Mouse (Mus musculus) liver, adult (tissue): ENCODE data around the gene Olfr1288.

Experiments
- GATA4 ChIP-seq: IDR thresholded peaks from 2 replicates; pipeline ENCODE4 v1.6.1; 2014; ENCODE audit warnings: mild to moderate bottlenecking, low read length; ENCODE audit not compliant: insufficient replicate concordance

The Olfr1288 gene

DNA sequence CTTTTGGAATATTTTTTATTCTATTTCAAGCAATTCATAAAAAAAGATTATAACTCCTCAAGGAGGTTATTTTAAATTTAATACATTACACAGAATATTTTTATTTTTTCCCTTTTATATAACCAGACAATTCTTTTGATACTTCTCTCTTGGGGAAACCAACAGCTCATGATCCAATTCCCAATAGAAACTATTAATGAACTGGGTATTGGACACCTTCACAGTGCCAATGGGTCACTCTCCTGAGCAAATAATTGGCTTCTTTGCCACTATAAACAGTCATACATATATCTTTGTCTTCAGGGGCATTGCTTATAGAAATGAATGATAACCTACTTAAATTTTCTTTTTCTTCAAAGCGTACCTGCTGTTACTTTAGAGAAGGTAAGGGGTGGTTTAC is at the start of gene Olfr1288:
Olfr1288 (plus strand) TSS at position 301 of the 400 bp plus-strand sequence.
- no peak for TF ChIP-seq GATA4

DNA sequence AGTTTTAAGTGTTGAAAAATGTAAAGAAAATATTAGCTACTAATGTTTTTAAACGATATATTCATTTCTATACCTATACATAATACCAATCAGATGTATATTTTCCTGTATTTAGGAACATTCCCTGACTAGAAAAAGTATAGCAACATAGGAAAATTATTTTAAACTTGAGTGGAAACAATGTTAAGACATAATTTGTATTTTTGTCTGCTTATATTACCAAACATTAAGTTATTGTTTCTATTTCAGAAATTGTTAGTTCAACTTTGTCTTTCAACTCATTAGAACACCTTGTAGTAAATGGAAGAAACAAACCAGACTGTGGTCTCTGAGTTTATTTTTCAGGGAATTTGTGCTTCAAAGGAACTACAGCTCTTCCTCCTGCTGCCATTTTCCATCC is 25.1 kb upstream of the Olfr1288 start, which contains the start of gene Olfr1287:
Olfr1287 (plus strand) TSS at position 301 of the 400 bp plus-strand sequence.
- no peak for TF ChIP-seq GATA4

DNA sequence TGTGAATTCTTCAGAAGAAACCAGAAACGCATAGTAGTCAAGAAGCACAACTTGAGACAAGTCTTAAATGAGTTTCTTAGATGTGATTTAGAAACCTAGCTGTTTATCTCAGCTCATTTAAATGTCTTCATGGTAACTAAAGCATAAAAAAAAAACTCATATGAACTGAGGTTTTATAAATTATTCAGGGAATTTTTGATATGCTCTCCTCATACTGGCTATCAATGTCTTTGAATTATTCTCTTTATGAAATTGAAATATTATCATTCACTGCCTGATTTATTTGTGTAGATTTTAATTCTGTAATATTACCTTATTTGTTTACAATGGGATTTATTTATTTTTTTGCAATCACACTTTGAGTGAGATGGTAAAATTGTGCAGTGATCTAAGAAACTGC is 6.6 kb downstream of the Olfr1288 start, which contains the start of gene Olfr1289:
Olfr1289 (plus strand) TSS at position 301 of the 400 bp plus-strand sequence.
- TF ChIP-seq GATA4: no peak

DNA sequence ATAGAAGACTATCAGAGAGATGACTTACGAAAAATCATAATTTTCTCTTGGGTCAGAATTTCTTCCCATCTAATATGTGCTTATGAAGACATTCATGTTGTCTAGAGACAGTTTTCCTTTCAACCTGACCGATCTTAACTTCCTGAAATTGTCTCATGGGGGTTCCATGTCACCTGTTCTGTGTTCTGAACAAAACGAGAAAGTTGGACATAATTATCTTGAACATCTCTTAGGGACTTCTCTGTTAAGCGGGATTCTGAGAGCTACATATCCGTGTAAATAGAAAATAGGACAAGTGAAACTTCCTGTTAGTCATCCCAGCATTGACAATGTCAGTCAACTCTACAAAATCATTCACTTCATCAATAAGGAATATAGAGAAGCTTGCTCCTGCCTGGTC is 19.8 kb downstream of the Olfr1288 start, which contains the start of gene Olfr1290:
Olfr1290 (minus strand) TSS at position 101 of the 400 bp plus-strand sequence.
- TF ChIP-seq GATA4: no peak

DNA sequence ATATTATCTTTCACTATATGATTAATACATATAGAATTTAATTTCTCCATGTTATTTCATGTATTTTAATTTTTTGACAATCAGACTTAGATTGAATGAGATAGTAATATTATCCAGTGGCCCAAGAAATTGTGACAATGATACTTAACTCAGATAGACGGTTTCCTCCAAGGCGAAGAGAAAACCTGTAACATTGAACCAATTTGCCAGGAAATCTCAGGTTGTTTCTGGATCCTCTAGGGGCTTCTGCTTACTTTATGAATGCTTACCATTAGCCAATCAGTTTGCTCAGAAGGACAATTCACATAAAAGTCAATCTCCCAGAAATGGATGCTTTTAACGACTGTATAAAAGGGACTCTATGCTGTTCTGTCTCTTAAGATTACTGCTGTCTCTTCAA is 23.0 kb downstream of the Olfr1288 start, which contains the start of gene Olfr1291-ps1:
Olfr1291-ps1 (plus strand) TSS at position 301 of the 400 bp plus-strand sequence.
- TF ChIP-seq GATA4: no peak

DNA sequence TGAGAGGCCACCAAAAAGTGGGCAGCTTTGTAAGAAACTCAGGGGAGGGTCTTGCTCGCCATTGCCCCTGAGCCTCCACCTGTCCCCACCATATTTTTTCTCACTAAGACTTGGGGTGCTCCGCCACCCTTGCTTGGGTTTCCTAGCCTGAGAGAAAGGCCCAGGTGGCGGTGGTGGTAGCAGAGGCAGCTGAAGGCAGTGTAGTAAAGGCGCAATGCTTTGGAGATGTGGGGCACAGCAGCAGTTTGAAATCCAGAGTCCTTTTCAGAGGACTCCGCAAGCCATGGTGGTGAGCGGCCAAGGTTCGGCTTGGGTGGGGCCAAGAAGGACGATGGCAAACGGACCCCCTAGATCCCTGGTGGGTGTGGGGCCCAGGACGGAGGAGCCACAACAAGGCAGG is 43.5 kb downstream of the Olfr1288 start:
- no peak for TF ChIP-seq GATA4

DNA sequence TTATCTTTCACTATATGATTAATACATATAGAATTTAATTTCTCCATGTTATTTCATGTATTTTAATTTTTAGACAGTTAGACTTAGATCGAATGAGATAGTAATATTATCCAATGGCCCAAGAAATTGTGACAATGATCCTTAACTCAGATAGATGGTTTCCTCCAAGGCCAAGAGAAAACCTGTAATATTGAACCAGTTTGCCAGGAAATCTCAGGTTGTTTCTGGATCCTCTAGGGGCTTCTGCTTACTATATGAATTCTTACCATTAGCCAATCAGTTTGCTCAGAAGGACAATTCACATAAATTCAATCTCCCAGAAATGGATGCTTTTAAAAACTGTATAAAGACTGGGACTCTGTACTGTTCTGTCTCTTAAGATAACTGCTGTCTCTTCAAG is 51.0 kb downstream of the Olfr1288 start, which contains the start of gene Olfr1293-ps:
Olfr1293-ps (plus strand) TSS at position 301 of the 400 bp plus-strand sequence.
- no peak for TF ChIP-seq GATA4
